Mouse (Mus musculus) neural tube, embryonic 15.5 days (tissue): Measurements from ENCODE around the gene Pinlyp. TPM values are rescaled to one million over a fixed set of nuclear protein-coding genes. Genes with fewer than 3 reads are reported as not detected.

ENCODE experiments used
- ATAC-seq: fragments of 200-750 bp; cut with Nextera tagmentation; 2 replicates; pipeline ENCODE4 v1.8.0; 2017; ENCODE audit warnings: mild to moderate bottlenecking, moderate TSS enrichment, moderate library complexity; ENCODE audit not compliant: low FRiP score
- H3K27ac ChIP-seq: fragments of 300-500 bp; sonication (generic); replicated peaks from 2 replicates; pipeline ENCODE4 v1.5.1; 2015; ENCODE audit warnings: mild to moderate bottlenecking, inconsistent platforms
- H3K27me3 ChIP-seq: fragments of 300-500 bp; sonication (generic); replicated peaks from 2 replicates; pipeline ENCODE4 v1.6.1; 2015; ENCODE audit warnings: inconsistent platforms
- H3K36me3 ChIP-seq: fragments of 300-500 bp; sonication (generic); 2 replicates; pipeline ENCODE4 v1.6.1; 2015; ENCODE audit warnings: inconsistent platforms
- H3K4me1 ChIP-seq: fragments of 300-500 bp; sonication (generic); 2 replicates; pipeline ENCODE4 v1.6.1; 2015; ENCODE audit warnings: inconsistent platforms
- H3K4me2 ChIP-seq: fragments of 300-500 bp; sonication (generic); 2 replicates; pipeline ENCODE4 v1.6.1; 2015; ENCODE audit warnings: inconsistent platforms, mild to moderate bottlenecking, moderate library complexity
- H3K4me3 ChIP-seq: fragments of 300-500 bp; sonication (generic); replicated peaks from 2 replicates; pipeline ENCODE4 v1.5.1; 2015; ENCODE audit warnings: mild to moderate bottlenecking, inconsistent platforms
- H3K9ac ChIP-seq: fragments of 300-500 bp; sonication (generic); replicated peaks from 2 replicates; pipeline ENCODE4 v1.6.1; 2015; ENCODE audit warnings: mild to moderate bottlenecking, inconsistent platforms
- H3K9me3 ChIP-seq: fragments of 300-500 bp; sonication (generic); replicated peaks from 2 replicates; pipeline ENCODE4 v1.6.1; 2016; ENCODE audit warnings: inconsistent platforms
- WGBS: fragments of 180-500 bp; shearing (Covaris S2); methylation state at CpG from one replicate; pipeline ENCODE4 v1.1.7; 2015; ENCODE audit warnings: mixed read lengths; 5-methylcytosine and 5-hydroxymethylcytosine counted together
- polyA plus RNA-seq: library from polyadenylated mRNA; unstranded; fragments of >200 nt; fragmentation: Nextera tagmentation; extraction: Ambion mirVana; gene quantifications from 2 replicates; pipeline ENCODE4 v1.2.1, GENCODE M21; 2015

The Pinlyp gene
- polyA plus RNA-seq, 1 experiment from 2014 or later, result not detected

DNA sequence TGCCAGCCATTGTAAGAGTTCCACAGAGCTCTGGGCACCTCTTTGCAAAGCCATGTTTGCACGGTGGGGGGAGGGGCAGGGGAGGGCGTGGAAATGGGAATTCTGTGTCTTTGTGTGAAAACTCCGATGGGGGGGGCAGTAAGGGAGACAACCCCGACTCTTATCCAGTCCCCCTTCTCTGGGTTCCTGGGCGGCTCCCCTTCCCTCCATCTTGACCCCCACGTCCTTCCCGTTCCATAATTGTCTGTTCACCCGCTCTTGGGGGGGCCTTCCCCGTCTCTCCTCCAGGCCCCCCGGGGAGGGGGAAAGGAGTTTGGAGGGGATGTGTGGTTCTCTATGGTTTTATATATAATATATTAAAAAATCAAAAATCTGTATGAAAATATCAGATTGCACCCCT lies 41.9 kb downstream of the Pinlyp start:
- Histone ChIP-seq H3K4me3 (no peak overlapping the region), H3K4me1 (peaks cover 44% of the 10 kb centered on the region), H3K9ac (no peak overlapping the region), H3K36me3 (peaks cover 34% of the 10 kb centered on the region), H3K9me3 (no peaks in the 10 kb centered on the region), H3K4me2 (no peak overlapping the region), H3K27me3 (no peaks in the 10 kb centered on the region), H3K27ac (peak overlapping the region; percentile 51; the same call in 1 of the 2 replicates)
- ATAC-seq, result no peak
- 16% methylated on average over 10 of the region's 10 CpGs for WGBS

GRCm38 (mm10) chr7:24501492-24501891 lies 44.4 kb downstream of the Pinlyp start:
- 53% methylated on average over 21 of the region's 21 CpGs for WGBS

DNA sequence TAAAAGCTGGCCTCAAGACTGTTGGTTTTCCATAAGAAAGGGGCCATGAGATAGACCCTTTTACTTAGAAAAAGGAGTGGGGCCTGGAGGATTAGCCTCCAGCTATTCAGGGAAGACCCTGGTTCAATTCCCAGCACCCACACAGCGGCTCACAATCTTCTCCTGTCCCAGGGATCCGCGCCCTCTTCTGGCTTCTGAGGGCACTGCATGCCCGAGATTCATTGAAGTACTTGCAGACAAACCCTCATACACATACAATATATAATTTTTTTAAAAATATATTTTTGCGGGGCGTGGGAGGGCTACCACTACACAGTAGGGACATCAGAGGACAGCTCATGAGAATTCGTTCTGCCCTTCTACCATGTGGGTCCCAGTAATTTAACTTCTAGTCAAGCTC lies 45.0 kb downstream of the Pinlyp start:
- 46% methylated on average over 7 of the region's 7 CpGs for WGBS
- ATAC-seq, result no peak
- no peak overlapping the region for H3K27ac ChIP-seq
- H3K9me3 ChIP-seq, result no peaks in the 10 kb centered on the region
- no peaks in the 10 kb centered on the region for H3K27me3 ChIP-seq
- no peak overlapping the region for H3K4me3 ChIP-seq
- no peak overlapping the region for H3K9ac ChIP-seq
- peaks cover 30% of the 10 kb centered on the region for H3K4me1 ChIP-seq
- H3K36me3 ChIP-seq, result peaks cover 34% of the 10 kb centered on the region
- H3K4me2 ChIP-seq, result no peak overlapping the region

More at GRCm38 (mm10) chr7:24501492-24501891, 44.4 kb downstream of the Pinlyp start:
- peaks cover 36% of the 10 kb centered on the region for H3K4me1 ChIP-seq
- H3K36me3 ChIP-seq, result peaks cover 34% of the 10 kb centered on the region
- no peak overlapping the region for H3K9ac ChIP-seq
- H3K27me3 ChIP-seq, result no peaks in the 10 kb centered on the region
- H3K9me3 ChIP-seq, result no peaks in the 10 kb centered on the region
- no peak overlapping the region for H3K27ac ChIP-seq
- no peak for ATAC-seq
- H3K4me2 ChIP-seq, result no peak overlapping the region
- no peak overlapping the region for H3K4me3 ChIP-seq

- H3K4me3 ChIP-seq, result no peak overlapping the region
- peaks cover 21% of the 10 kb centered on the region for H3K4me1 ChIP-seq
- WGBS, result 20% methylated on average over 43 of the region's 43 CpGs
- peaks cover 34% of the 10 kb centered on the region for H3K36me3 ChIP-seq
- no peak for ATAC-seq
- no peak overlapping the region for H3K27ac ChIP-seq
- peak overlapping the region; percentile 28 for H3K4me2 ChIP-seq
- no peaks in the 10 kb centered on the region for H3K27me3 ChIP-seq
- no peaks in the 10 kb centered on the region for H3K9me3 ChIP-seq
- H3K9ac ChIP-seq, result no peak overlapping the region
Observed at GRCm38 (mm10) chr7:24499856-24500577, 45.9 kb downstream of the Pinlyp start.

Other genes with a start within 250 kb of the Pinlyp start
- gene Zfp61, start 244.9 kb downstream of the Pinlyp start, polyA plus RNA-seq, result 42.0 and 44.7 TPM in 2 replicates
- gene Zfp94, start 229.5 kb downstream of the Pinlyp start, polyA plus RNA-seq, result 20.0 and 20.2 TPM in 2 replicates
- 0.24 and 0.29 TPM in 2 replicates for gene Tescl, start 212.2 kb downstream of the Pinlyp start, polyA plus RNA-seq
- 0.06 TPM in 1 of 2 replicates, not detected in the other for gene Lypd5, start 196.9 kb downstream of the Pinlyp start, polyA plus RNA-seq
- gene Kcnn4, start 175.9 kb downstream of the Pinlyp start, polyA plus RNA-seq, result 3.0 and 11.2 TPM in 2 replicates
- 34.4 and 38.3 TPM in 2 replicates for gene Smg9, start 146.5 kb downstream of the Pinlyp start, polyA plus RNA-seq
- gene Irgc1, start 93.8 kb downstream of the Pinlyp start, polyA plus RNA-seq, result not detected in 2 replicates
- gene Plaur, start 83.6 kb downstream of the Pinlyp start, polyA plus RNA-seq, result 1.7 and 4.6 TPM in 2 replicates
- 67.2 and 90.6 TPM in 2 replicates for gene Cadm4, start 64.1 kb downstream of the Pinlyp start, polyA plus RNA-seq
- 215 and 282 TPM in 2 replicates for gene Zfp428, start 39.1 kb downstream of the Pinlyp start, polyA plus RNA-seq
- gene AC161166.1, start 33.7 kb downstream of the Pinlyp start, polyA plus RNA-seq, result 0.98 and 1.2 TPM in 2 replicates
- 18.8 and 21.1 TPM in 2 replicates for gene Irgq, start 15.4 kb downstream of the Pinlyp start, polyA plus RNA-seq
- gene Xrcc1, start 171 bp upstream of the Pinlyp start, polyA plus RNA-seq, result 60.2 and 75.0 TPM in 2 replicates
- 29.3 and 33.2 TPM in 2 replicates for gene Ethe1, start 41.4 kb upstream of the Pinlyp start, polyA plus RNA-seq
- gene Zfp575, start 41.5 kb upstream of the Pinlyp start, polyA plus RNA-seq, result 12.9 and 17.5 TPM in 2 replicates
- gene Phldb3, start 64.6 kb upstream of the Pinlyp start, polyA plus RNA-seq, result 0.37 TPM in 1 of 2 replicates, not detected in the other
- 0.36 and 0.78 TPM in 2 replicates for gene Lypd3, start 90.4 kb upstream of the Pinlyp start, polyA plus RNA-seq
- not detected in 2 replicates for gene Tex101, start 130.6 kb upstream of the Pinlyp start, polyA plus RNA-seq
- gene BC049730, start 163.1 kb upstream of the Pinlyp start, polyA plus RNA-seq, result not detected in 2 replicates
- not detected in 2 replicates for gene Gm4763, start 180.8 kb upstream of the Pinlyp start, polyA plus RNA-seq
- 0.19 and 0.20 TPM in 2 replicates for gene Cd177, start 214.2 kb upstream of the Pinlyp start, polyA plus RNA-seq
- 0.29 and 0.74 TPM in 2 replicates for gene Ceacam10, start 231.1 kb upstream of the Pinlyp start, polyA plus RNA-seq